Mouse (Mus musculus): ENCODE data around the gene Pbdc1. TPM values are rescaled to one million over a fixed set of nuclear protein-coding genes. Genes with fewer than 3 reads are reported as not detected.
A peak's percentile ranks its signal among the peaks of the same experiment; 100 is the strongest.
"Not testable (repeated sequence)": the region's sequence is repeated elsewhere in the genome, so short reads cannot be mapped to it uniquely, and the experiment has no call there.

Pbdc1 gene
- polyA plus RNA-seq, 1 experiment from 2014 or later, result 34.6 TPM

GRCm38 (mm10) chrX:105121227-105121865 is 41.8 kb downstream of the Pbdc1 start:
- Histone ChIP-seq H3K9ac (replicated peaks) (peak overlapping the region; percentile 79), H3K4me2 (replicated peaks) (peak overlapping the region; percentile 55), H3K27ac (replicated peaks) (peak overlapping the region; percentile 86), H3K4me1 (peaks cover 16% of the 10 kb centered on the region), H3K36me3 (0 out of 2 replicates have a peak, but pooled peaks cover 4% of the 10 kb centered on the region), H3K27me3 (peaks cover 15% of the 10 kb centered on the region; the same call in 1 of the 2 replicates), H3K9me3 (no peaks in the 10 kb centered on the region), H3K4me3 (peak overlapping the region; percentile 68)
- ATAC-seq (replicated peaks), result peak; percentile 85
- 15% methylated on average over 37 of the region's 38 CpGs for WGBS

GRCm38 (mm10) chrX:105124903-105125302 is 45.3 kb downstream of the Pbdc1 start:
- H3K27ac ChIP-seq (replicated peaks), result no peak overlapping the region
- 31% methylated on average over 3 of the region's 3 CpGs for WGBS
- no peak overlapping the region for H3K4me3 ChIP-seq
- H3K4me1 ChIP-seq, result peaks cover 16% of the 10 kb centered on the region
- H3K4me2 ChIP-seq (replicated peaks), result no peak overlapping the region
- peaks cover 15% of the 10 kb centered on the region; the same call in 1 of the 2 replicates for H3K27me3 ChIP-seq
- 0 out of 2 replicates have a peak, but pooled peaks cover 4% of the 10 kb centered on the region for H3K36me3 ChIP-seq
- H3K9me3 ChIP-seq, result no peaks in the 10 kb centered on the region
- ATAC-seq (replicated peaks), result no peak
- no peak overlapping the region for H3K9ac ChIP-seq (replicated peaks)

- H3K27ac ChIP-seq (replicated peaks), result no peak overlapping the region
- no peaks in the 10 kb centered on the region for H3K9me3 ChIP-seq
- peak overlapping the region; percentile 31 for H3K4me2 ChIP-seq (replicated peaks)
- H3K9ac ChIP-seq (replicated peaks), result no peak overlapping the region
- H3K36me3 ChIP-seq, result no peaks in the 10 kb centered on the region
- peak overlapping the region; percentile 25; the same call in 1 of the 2 replicates for H3K4me3 ChIP-seq
- H3K4me1 ChIP-seq, result no peaks in the 10 kb centered on the region
- H3K27me3 ChIP-seq, result no peaks in the 10 kb centered on the region
- ATAC-seq (replicated peaks), result peak; percentile 53
- 66% methylated on average over 26 of the region's 26 CpGs for WGBS
Observed at GRCm38 (mm10) chrX:105151872-105152461, 72.4 kb downstream of the Pbdc1 start.

- not testable (repeated sequence) for H3K9ac ChIP-seq (replicated peaks); H3K27ac ChIP-seq (replicated peaks); ATAC-seq (replicated peaks); H3K4me1 ChIP-seq; H3K4me3 ChIP-seq; H3K36me3 ChIP-seq; H3K9me3 ChIP-seq; H3K4me2 ChIP-seq (replicated peaks); H3K27me3 ChIP-seq
- 71% methylated on average over 6 of the region's 6 CpGs for WGBS
Observed at GRCm38 (mm10) chrX:105165007-105165406, 85.5 kb downstream of the Pbdc1 start.

Other genes starting within 250 kb of the Pbdc1 start
- 20.2 and 21.6 TPM in 2 replicates for gene Magee2, start 222.5 kb upstream of the Pbdc1 start, polyA plus RNA-seq (2015; fragmentation: Nextera tagmentation; extraction: Ambion mirVana)
- gene Magee1, start 40.6 kb downstream of the Pbdc1 start, polyA plus RNA-seq (2015; fragmentation: Nextera tagmentation; extraction: Ambion mirVana), result 123 and 129 TPM in 2 replicates

Measured in forebrain, embryonic 15.5 days (tissue).